Mouse (Mus musculus) kidney, adult 9 months (tissue): ENCODE data around the gene Rev3l.

ENCODE experiments used
- DNase-seq: peaks from one replicate; pipeline ENCODE4 v3.0.0; 2022

Gene Rev3l

GRCm38 (mm10) chr10:39731736-39732265 is at the start of gene Rev3l:
Rev3l (plus strand) TSS chr10:39732118.
- DNase-seq, result peak; percentile 89

GRCm38 (mm10) chr10:39682556-39682955 is 49.4 kb upstream of the Rev3l start:
- DNase-seq, result no peak

- DNase-seq, result no peak
Measured at GRCm38 (mm10) chr10:39683481-39683880, 48.4 kb upstream of the Rev3l start.

- DNase-seq, result no peak
Measured at GRCm38 (mm10) chr10:39686811-39687210, 45.1 kb upstream of the Rev3l start.

GRCm38 (mm10) chr10:39687851-39688250 is 44.1 kb upstream of the Rev3l start:
- no peak for DNase-seq

GRCm38 (mm10) chr10:39691351-39692064 is 40.4 kb upstream of the Rev3l start:
- no peak for DNase-seq

- DNase-seq, result no peak
Measured at GRCm38 (mm10) chr10:39692152-39692551, 39.8 kb upstream of the Rev3l start.

- DNase-seq, result no peak
Measured at GRCm38 (mm10) chr10:39707717-39708510, 24.0 kb upstream of the Rev3l start.

GRCm38 (mm10) chr10:39716936-39717335 is 15.0 kb upstream of the Rev3l start:
- no peak for DNase-seq

GRCm38 (mm10) chr10:39730976-39731735 is 762 bp upstream of the Rev3l start:
- DNase-seq, result peak; percentile 93

- peak; percentile 75 for DNase-seq
Measured at GRCm38 (mm10) chr10:39732266-39733100, 565 bp downstream of the Rev3l start.

GRCm38 (mm10) chr10:39733101-39733399 is 1.1 kb downstream of the Rev3l start:
- DNase-seq, result peak; percentile 71

GRCm38 (mm10) chr10:39733421-39733930 is 1.6 kb downstream of the Rev3l start:
- DNase-seq, result no peak

- DNase-seq, result no peak
Measured at GRCm38 (mm10) chr10:39736187-39736586, 4.3 kb downstream of the Rev3l start.

- no peak for DNase-seq
Measured at GRCm38 (mm10) chr10:39742057-39742456, 10.1 kb downstream of the Rev3l start.

GRCm38 (mm10) chr10:39764752-39765151 is 32.8 kb downstream of the Rev3l start:
- no peak for DNase-seq

GRCm38 (mm10) chr10:39766702-39767101 is 34.8 kb downstream of the Rev3l start:
- no peak for DNase-seq

- DNase-seq, result no peak
Measured at GRCm38 (mm10) chr10:39772259-39772658, 40.3 kb downstream of the Rev3l start.

GRCm38 (mm10) chr10:39773940-39774726 is 42.2 kb downstream of the Rev3l start:
- DNase-seq, result no peak

- DNase-seq, result no peak
Measured at GRCm38 (mm10) chr10:39776927-39777326, 45.0 kb downstream of the Rev3l start.

- DNase-seq, result no peak
Measured at GRCm38 (mm10) chr10:39778305-39778704, 46.4 kb downstream of the Rev3l start.
